Mouse (Mus musculus): ENCODE results near the gene Ptpro. TPM values are rescaled to one million over a fixed set of nuclear protein-coding genes. Genes with fewer than 3 reads are reported as not detected.

Gene Ptpro
- total and polyA plus RNA-seq, 3 experiments, result 0.11 to 0.16 TPM; not detected in 1

DNA sequence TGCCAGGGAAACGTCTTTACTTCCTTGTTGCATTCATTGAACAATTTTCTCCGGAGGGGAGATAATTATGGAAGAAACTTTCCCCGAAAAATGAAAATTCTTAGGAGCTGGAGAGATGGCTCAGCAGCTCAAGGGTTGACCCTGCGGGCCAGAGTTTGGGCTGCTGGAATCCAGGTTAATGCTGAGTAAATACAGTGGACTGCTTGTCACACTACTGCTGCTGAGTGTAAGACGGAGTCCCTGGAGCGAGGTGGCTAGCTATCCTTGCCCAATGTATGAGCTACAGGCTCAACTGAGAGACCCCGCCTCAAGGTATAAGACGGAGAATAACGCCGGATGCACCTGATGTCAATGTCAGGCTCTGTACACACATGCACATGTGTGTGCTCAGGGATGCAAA, 41.1 kb upstream of the Ptpro start:
- in situ Hi-C loops (cut with MboI; ENCODE audit: low pct_ligation_motif_present, low pct_unique_long_range_greater_than_20kb, low sequenced_read_pairs), result loop anchor here (25.0 kb wide), 1 partner anchor 176 kb away; no protein-coding TSS in a partner anchor

DNA sequence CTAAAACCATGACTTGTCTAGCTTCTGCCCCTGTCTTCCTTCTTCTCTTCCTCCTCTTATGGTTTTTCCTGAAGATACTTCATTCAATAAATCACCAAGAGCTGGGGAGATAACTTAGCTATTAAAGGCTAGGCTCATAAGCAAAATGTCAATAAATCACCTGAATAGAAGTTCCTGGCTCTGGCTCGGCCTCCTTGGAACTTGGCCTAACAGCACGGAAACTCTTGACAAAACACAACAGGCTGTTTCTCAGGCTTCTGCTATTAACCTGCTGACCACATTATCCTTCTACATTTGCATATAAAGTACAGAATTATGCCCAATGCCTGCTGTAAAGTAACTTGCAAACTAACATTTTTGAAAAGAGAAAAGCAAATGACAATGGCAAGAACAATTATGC, 40.7 kb upstream of the Ptpro start:
- H3K27ac ChIP-seq (ENCODE audit: insufficient read depth, low read depth), result no peak overlapping the region
- H3K9ac ChIP-seq (ENCODE audit: insufficient read depth, low read depth), result no peak overlapping the region
- H3K79me2 ChIP-seq (replicated peaks; ENCODE audit: control insufficient read depth, extremely low read depth, insufficient read depth, poor library complexity, severe bottlenecking), result no peaks in the 10 kb centered on the region
- in situ Hi-C loops (cut with MboI; ENCODE audit: low pct_ligation_motif_present, low pct_unique_long_range_greater_than_20kb, low sequenced_read_pairs), result loop anchor here (25.0 kb wide), 1 partner anchor 176 kb away; no protein-coding TSS in a partner anchor
- no peaks in the 10 kb centered on the region for H3K9me3 ChIP-seq (replicated peaks; ENCODE audit: low read length)
- no peaks in the 10 kb centered on the region for H3K36me3 ChIP-seq (replicated peaks in 1 of 2; ENCODE audit: control insufficient read depth in 1 of 2, insufficient read depth in 1 of 2, low read length in 1 of 2)
- no peak for DNase-seq (ENCODE audit: extremely low read depth)
- no peak overlapping the region for H3K4me2 ChIP-seq (ENCODE audit: insufficient read depth, low read depth, poor library complexity, severe bottlenecking)
- H3K27me3 ChIP-seq (replicated peaks), result no peaks in the 10 kb centered on the region
- dilution Hi-C loops (cut with MboI; ENCODE audit: extremely low pct_ligation_motif_present, extremely low pct_unique_long_range_greater_than_20kb, low sequenced_read_pairs), result no loop called here
- no peak overlapping the region for H3K4me3 ChIP-seq (replicated peaks in 1 of 3; ENCODE audit: low read depth in 2 of 3, low read length in 2 of 3, poor library complexity in 1 of 3)
- TF ChIP-seq MAFK (IDR thresholded peaks at IDR 0.05; ENCODE audit: insufficient replicate concordance, low read length), result no peak
- TF ChIP-seq SIN3A (IDR thresholded peaks at IDR 0.05; ENCODE audit: low read length), result no peak
- no peak for TF ChIP-seq TBP (conservative IDR thresholded peaks at IDR 0.05; ENCODE audit: low read depth, low read length)
- no peak for TF ChIP-seq HCFC1 (IDR thresholded peaks at IDR 0.05; ENCODE audit: low read depth, low read length)
- no peak for TF ChIP-seq CTCF (conservative IDR thresholded peaks at IDR 0.05 in 1 of 2, IDR thresholded peaks at IDR 0.05 in 1 of 2; ENCODE audit: low read depth in 2 of 2, low read length in 2 of 2)
- no peaks in the 10 kb centered on the region for H3K4me1 ChIP-seq (ENCODE audit: control insufficient read depth in 1 of 2, insufficient read depth in 2 of 2)

More for the DNA sequence above, 41.1 kb upstream of the Ptpro start:
- no peaks in the 10 kb centered on the region for H3K27me3 ChIP-seq (replicated peaks)
- no peaks in the 10 kb centered on the region for H3K79me2 ChIP-seq (replicated peaks; ENCODE audit: control insufficient read depth, extremely low read depth, insufficient read depth, poor library complexity, severe bottlenecking)
- no peak overlapping the region for H3K4me2 ChIP-seq (ENCODE audit: insufficient read depth, low read depth, poor library complexity, severe bottlenecking)
- H3K9me3 ChIP-seq (replicated peaks; ENCODE audit: low read length), result no peaks in the 10 kb centered on the region
- H3K9ac ChIP-seq (ENCODE audit: insufficient read depth, low read depth), result no peak overlapping the region
- no peak overlapping the region for H3K4me3 ChIP-seq (replicated peaks in 1 of 3; ENCODE audit: low read depth in 2 of 3, low read length in 2 of 3, poor library complexity in 1 of 3)
- H3K36me3 ChIP-seq (replicated peaks in 1 of 2; ENCODE audit: control insufficient read depth in 1 of 2, insufficient read depth in 1 of 2, low read length in 1 of 2), result no peaks in the 10 kb centered on the region
- TF ChIP-seq TCF12 (IDR thresholded peaks at IDR 0.05; ENCODE audit: low read depth, low read length) (no peak), RAD21 (IDR thresholded peaks at IDR 0.05; ENCODE audit: low read depth, low read length) (no peak), GABPA (IDR thresholded peaks at IDR 0.05; ENCODE audit: insufficient replicate concordance, low read depth, low read length) (no peak), USF2 (conservative IDR thresholded peaks at IDR 0.05; ENCODE audit: low read depth, low read length) (no peak), NRF1 (IDR thresholded peaks at IDR 0.05; ENCODE audit: low read depth, low read length) (no peak), KAT2A (IDR thresholded peaks at IDR 0.05; ENCODE audit: insufficient replicate concordance, low read length) (no peak), MEF2A (IDR thresholded peaks at IDR 0.05; ENCODE audit: borderline replicate concordance, low read depth, low read length) (no peak)
- no peaks in the 10 kb centered on the region for H3K4me1 ChIP-seq (ENCODE audit: control insufficient read depth in 1 of 2, insufficient read depth in 2 of 2)
- no peak overlapping the region for H3K27ac ChIP-seq (ENCODE audit: insufficient read depth, low read depth)
- dilution Hi-C loops (cut with MboI; ENCODE audit: extremely low pct_ligation_motif_present, extremely low pct_unique_long_range_greater_than_20kb, low sequenced_read_pairs), result no loop called here
- DNase-seq (ENCODE audit: extremely low read depth), result no peak

- H3K4me1 ChIP-seq (ENCODE audit: control insufficient read depth in 1 of 2, insufficient read depth in 2 of 2), result no peaks in the 10 kb centered on the region
- no peak for DNase-seq (ENCODE audit: extremely low read depth)
- H3K4me2 ChIP-seq (ENCODE audit: insufficient read depth, low read depth, poor library complexity, severe bottlenecking), result no peak overlapping the region
- H3K9me3 ChIP-seq (replicated peaks; ENCODE audit: low read length), result no peaks in the 10 kb centered on the region
- H3K4me3 ChIP-seq (replicated peaks in 1 of 3; ENCODE audit: low read depth in 2 of 3, low read length in 2 of 3, poor library complexity in 1 of 3), result no peak overlapping the region
- in situ Hi-C loops (cut with MboI; ENCODE audit: low pct_ligation_motif_present, low pct_unique_long_range_greater_than_20kb, low sequenced_read_pairs) (loop anchor here (25.0 kb wide), 1 partner anchor 169 kb away; no protein-coding TSS in a partner anchor), dilution Hi-C loops (cut with MboI; ENCODE audit: extremely low pct_ligation_motif_present, extremely low pct_unique_long_range_greater_than_20kb, low sequenced_read_pairs) (no loop called here)
- no peak overlapping the region for H3K27ac ChIP-seq (ENCODE audit: insufficient read depth, low read depth)
- no peaks in the 10 kb centered on the region for H3K79me2 ChIP-seq (replicated peaks; ENCODE audit: control insufficient read depth, extremely low read depth, insufficient read depth, poor library complexity, severe bottlenecking)
- TF ChIP-seq MXI1 (IDR thresholded peaks at IDR 0.05; ENCODE audit: low read depth, low read length) (no peak), GABPA (IDR thresholded peaks at IDR 0.05; ENCODE audit: insufficient replicate concordance, low read depth, low read length) (no peak), HCFC1 (IDR thresholded peaks at IDR 0.05; ENCODE audit: low read depth, low read length) (no peak), RCOR1 (conservative IDR thresholded peaks at IDR 0.05; ENCODE audit: low read depth, low read length) (no peak), SIN3A (IDR thresholded peaks at IDR 0.05; ENCODE audit: low read length) (no peak), KAT2A (IDR thresholded peaks at IDR 0.05; ENCODE audit: insufficient replicate concordance, low read length) (no peak), IRF4 (IDR thresholded peaks at IDR 0.05; ENCODE audit: low read depth, low read length) (no peak), MAFK (IDR thresholded peaks at IDR 0.05; ENCODE audit: insufficient replicate concordance, low read length) (no peak), RAD21 (IDR thresholded peaks at IDR 0.05; ENCODE audit: low read depth, low read length) (no peak), MAX (IDR thresholded peaks at IDR 0.05; ENCODE audit: low read length) (no peak), MYC (IDR thresholded peaks at IDR 0.05; ENCODE audit: low read depth, low read length) (no peak), ELF1 (IDR thresholded peaks at IDR 0.05; ENCODE audit: low read depth, low read length) (no peak), JUND (conservative IDR thresholded peaks at IDR 0.05; ENCODE audit: low read depth, low read length) (no peak)
- no peak overlapping the region for H3K9ac ChIP-seq (ENCODE audit: insufficient read depth, low read depth)
- no peaks in the 10 kb centered on the region for H3K36me3 ChIP-seq (replicated peaks in 1 of 2; ENCODE audit: control insufficient read depth in 1 of 2, insufficient read depth in 1 of 2, low read length in 1 of 2)
- no peaks in the 10 kb centered on the region for H3K27me3 ChIP-seq (replicated peaks)
Measured at GRCm38 (mm10) chr6:137217841-137218463, 34.2 kb upstream of the Ptpro start.
